Mouse (Mus musculus) frontal cortex, postnatal 10 days (tissue): ENCODE results near the gene Apopt1.
A peak's percentile ranks its signal among the peaks of the same experiment; 100 is the strongest.

Source experiments
- DNase-seq, 2 experiments: peaks; one replicate each; pipeline ENCODE4 v3.0.0; 2022; ENCODE audit warnings: low spot score in 2 of 2, mixed read lengths in 1 of 2

Apopt1 gene

GRCm38 (mm10) chr12:111743981-111744423 is 30.9 kb downstream of the Apopt1 start:
- DNase-seq, result no peak

- no peak for DNase-seq
Observed at GRCm38 (mm10) chr12:111745274-111745673, 32.2 kb downstream of the Apopt1 start.

GRCm38 (mm10) chr12:111746091-111746490 is 33.0 kb downstream of the Apopt1 start:
- no peak for DNase-seq

DNA sequence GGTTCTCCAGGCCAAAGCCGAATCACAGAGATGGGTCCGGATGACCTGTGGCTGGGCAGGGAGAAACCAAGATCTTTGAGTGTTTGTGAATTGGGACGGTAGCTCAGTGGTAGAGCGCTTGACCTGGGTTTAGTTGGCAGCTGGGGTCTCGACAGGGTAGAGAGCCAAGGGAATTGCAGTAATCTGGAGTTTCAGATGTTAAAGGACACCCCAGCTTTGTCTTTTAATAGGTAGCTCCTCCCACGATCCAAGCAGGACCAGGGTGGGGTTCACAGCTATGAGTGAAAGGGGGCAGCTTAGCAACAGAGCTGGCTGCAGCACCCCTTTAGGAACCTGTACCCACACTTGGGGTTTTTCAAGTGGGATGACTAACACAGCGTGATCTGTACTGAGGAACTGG is 34.4 kb downstream of the Apopt1 start:
- no peak for DNase-seq

GRCm38 (mm10) chr12:111750739-111751138 is 37.7 kb downstream of the Apopt1 start:
- DNase-seq, result no peak

DNA sequence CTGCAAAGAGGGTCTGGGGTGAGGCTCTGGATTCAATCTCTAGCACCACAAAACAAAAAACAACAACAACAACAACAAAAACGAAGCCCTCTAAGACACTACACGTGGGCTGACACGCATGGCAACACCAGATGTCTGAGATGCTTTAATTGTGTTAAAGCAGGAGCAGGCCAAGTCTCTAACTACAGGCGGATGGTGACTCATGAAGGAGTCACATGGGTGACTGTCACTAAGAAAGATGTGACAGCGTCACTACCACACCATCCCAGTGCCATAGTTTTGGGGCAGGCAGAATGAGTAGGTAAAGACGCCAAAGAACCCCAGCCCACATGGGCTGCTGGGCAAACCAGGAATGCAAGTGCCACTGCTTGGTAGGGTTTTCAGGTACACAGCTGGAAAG is 39.4 kb downstream of the Apopt1 start:
- no peak for DNase-seq

GRCm38 (mm10) chr12:111753347-111753746 is 40.3 kb downstream of the Apopt1 start:
- DNase-seq, result no peak

GRCm38 (mm10) chr12:111754710-111755109 is 41.6 kb downstream of the Apopt1 start:
- DNase-seq, result no peak

DNA sequence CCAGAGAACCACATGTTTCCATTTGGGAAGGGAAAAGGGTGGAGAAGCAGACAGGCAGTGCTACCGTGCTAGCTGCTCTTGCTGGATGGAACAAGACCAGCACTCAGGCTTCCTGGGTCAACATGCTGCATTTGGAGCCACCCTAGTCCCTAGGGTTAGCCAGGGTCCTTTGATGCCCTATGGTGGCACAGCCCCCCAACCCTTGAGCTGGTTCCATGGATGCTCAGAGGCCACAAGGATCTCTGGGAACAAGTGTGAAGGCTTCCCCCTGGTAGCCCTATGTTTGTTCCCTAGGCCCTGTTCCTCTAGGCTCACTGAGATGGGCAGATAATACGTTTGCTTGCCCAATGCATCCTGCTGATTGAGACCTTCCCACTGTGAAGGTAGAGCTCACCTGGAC is 42.2 kb downstream of the Apopt1 start:
- DNase-seq, result no peak

- DNase-seq, result no peak
Observed at GRCm38 (mm10) chr12:111756082-111756697, 43.1 kb downstream of the Apopt1 start.

DNA sequence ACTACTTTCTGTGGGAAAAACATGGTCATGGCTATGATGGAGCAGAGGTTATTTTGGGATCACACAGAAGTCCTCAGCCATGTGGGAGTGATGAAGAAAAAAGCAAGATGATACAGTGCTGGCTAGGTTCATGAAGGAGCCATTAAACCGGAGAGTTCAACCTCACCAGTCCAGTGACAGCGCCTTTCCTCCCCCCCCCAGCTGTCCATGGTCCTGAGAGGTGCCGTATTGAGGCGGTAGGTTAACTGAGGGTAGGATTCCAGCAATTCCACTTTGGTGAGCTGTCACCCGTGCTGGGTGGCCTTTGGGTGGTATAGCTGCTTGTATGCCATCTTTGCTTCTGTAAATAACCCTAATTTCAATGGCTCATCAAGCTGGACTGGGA is 43.6 kb downstream of the Apopt1 start:
- no peak for DNase-seq

- no peak for DNase-seq
Observed at GRCm38 (mm10) chr12:111757561-111758325, 44.7 kb downstream of the Apopt1 start.

DNA sequence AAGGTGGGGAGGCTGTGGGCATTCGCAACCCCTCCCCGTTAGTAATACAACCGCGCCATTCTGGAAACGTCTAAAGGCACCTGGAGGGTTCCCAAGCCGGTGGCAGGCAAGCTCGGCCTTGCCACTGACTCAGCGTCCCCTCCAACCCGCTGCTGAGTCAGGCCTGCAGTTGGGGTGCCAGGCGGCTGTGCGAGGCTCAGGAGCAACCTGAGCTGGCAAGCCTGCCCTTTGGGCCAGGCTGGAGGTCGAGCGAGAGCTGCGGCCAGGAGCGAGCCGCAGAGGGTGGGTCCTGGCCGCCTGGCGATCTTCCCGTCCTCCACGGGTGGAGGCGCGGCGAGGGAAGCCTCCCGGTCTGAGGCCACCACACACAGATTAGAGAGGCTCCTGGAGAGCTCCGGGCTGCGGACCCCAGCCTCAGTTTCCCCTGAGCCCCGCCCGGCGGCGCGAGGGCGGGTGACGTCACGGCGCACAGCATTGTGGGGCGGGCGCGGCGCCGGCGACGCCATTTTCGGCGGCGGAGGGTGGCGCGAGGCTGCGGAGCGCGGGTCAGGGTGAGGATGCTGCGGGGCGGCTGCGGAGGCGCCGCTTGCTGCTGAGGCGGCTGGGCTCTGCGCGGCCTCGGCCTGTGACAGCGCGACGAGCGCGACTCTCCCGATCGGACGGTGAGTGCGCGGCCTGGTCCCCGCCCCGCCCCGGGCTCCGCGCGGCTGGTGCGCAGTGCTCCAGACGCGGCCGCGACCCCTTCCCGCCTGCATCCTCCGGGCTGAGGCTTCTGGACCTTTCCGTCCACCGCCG is 45.5 kb downstream of the Apopt1 start, which contains the start of gene Klc1:
TSS of gene Klc1 (plus strand) at position 469 of the 795 bp plus-strand sequence.
- DNase-seq, result peak; percentile 66 to 83

DNA sequence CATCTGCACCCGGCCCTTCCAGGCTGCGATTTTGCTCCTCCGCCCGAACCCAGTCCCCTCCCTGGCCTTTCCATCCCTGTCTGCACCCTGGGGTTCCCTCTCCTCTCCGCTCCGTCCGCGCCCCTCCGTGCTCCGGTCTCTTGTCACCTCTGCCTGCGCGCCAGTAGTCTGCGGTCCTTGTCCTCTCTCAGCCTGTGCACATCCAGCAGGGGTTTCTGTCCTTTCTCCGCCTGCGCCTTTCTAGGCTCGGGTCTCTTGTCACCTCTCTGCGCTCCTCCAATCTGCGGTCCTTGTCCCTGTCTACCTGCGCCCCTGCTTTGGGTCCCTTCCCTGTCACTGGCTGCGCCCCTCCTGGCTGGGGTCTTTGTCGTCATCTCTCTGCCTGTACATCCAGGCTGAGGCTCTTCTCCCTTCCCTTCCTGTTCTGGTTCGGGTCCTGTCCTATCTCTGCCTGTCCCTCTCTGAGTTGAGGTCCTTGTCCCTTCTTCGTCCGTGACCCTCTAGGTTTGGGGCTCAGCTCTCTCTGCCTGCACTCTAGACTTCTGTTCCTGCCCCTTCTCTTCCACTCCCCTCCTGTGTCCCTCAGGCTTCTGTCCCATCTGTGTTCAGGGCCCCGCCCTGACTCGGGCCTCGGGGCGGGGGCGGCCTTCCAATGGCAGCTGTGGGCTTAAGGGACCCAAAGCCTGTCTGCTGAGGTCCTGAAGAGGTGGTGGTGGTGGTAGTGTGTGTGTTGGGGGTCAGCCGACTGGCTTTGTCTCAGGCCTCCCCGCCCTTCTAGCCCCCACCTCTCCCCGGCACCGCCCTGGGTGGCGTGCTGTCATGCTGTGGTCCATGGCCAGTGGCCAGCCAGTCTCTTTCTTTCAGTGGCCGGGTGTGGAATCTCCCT is 46.4 kb downstream of the Apopt1 start:
- peak; percentile 44 to 46 for DNase-seq

- no peak for DNase-seq
Observed at GRCm38 (mm10) chr12:111760306-111760908, 47.3 kb downstream of the Apopt1 start.

GRCm38 (mm10) chr12:111762620-111763280 is 49.7 kb downstream of the Apopt1 start:
- DNase-seq, result no peak

DNA sequence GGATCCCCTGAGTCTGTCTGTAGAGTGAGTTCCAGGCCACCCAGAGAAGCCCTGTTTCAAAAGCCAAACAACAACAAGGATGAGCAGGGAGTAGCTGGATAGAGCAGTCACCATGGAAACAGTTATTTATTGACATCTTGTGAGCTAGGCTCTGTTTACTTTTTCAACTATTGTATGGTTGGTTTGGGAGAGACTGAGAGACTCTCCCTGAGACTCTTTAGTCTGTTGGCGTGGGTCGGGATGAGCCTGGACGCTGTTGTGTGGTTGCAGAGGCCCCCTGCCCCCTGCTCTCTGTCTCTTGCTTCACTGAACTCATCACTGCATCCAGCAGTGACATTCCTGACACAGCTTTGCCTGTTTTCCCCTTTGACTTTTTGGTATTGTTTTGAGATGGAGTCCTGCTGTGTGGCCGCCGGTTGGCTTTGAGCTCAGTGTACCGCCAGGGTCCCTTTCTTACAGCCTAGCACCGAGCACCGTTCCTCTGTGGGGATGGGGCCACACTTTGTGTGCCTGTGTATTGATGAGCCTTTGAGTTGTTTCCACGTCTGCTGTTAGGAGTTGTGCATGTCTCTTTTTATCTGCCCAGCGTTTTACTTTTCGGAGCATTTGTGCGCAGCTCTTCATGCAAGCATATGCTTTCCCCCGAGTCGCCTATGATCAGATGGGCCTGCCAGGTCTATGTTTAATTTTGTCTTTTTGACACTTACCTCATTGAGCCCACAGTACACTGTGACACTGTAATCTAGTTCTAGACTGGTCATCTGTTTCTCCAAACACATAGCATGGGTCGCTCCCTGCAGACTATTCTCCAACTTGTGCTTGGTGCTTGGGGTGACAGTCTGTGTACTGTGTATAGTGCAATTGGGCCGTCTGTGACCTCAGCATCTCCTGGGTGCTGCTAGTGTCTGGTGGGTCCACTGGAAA is 53.5 kb downstream of the Apopt1 start:
- no peak for DNase-seq

GRCm38 (mm10) chr12:111768322-111768928 is 55.4 kb downstream of the Apopt1 start:
- DNase-seq, result no peak

GRCm38 (mm10) chr12:111769306-111769705 is 56.2 kb downstream of the Apopt1 start:
- peak in 1 of 2 experiments; percentile 40 for DNase-seq
